Mouse (Mus musculus) midbrain, embryonic 13.5 days (tissue): ENCODE data around the gene Eya4. TPM values are rescaled to one million over a fixed set of nuclear protein-coding genes. Genes with fewer than 3 reads are reported as not detected.

Source experiments
- ATAC-seq: fragments of 200-750 bp; cut with Nextera tagmentation; 2 replicates; pipeline ENCODE4 v1.8.0; 2017; ENCODE audit warnings: mild to moderate bottlenecking, moderate TSS enrichment, moderate library complexity
- H3K27ac ChIP-seq: fragments of 300-500 bp; sonication (generic); 2 replicates; pipeline ENCODE4 v1.5.1; 2015; ENCODE audit warnings: inconsistent platforms, mild to moderate bottlenecking, moderate library complexity
- H3K27me3 ChIP-seq: fragments of 300-500 bp; sonication (generic); 2 replicates; pipeline ENCODE4 v1.6.1; 2015; ENCODE audit warnings: mild to moderate bottlenecking, inconsistent platforms
- H3K36me3 ChIP-seq: fragments of 300-500 bp; sonication (generic); 2 replicates; pipeline ENCODE4 v1.6.1; 2015; ENCODE audit warnings: mild to moderate bottlenecking, inconsistent platforms
- H3K4me1 ChIP-seq: fragments of 300-500 bp; sonication (generic); replicated peaks from 2 replicates; pipeline ENCODE4 v1.6.1; 2015; ENCODE audit warnings: inconsistent platforms
- H3K4me2 ChIP-seq: fragments of 300-500 bp; sonication (generic); replicated peaks from 2 replicates; pipeline ENCODE4 v1.6.1; 2015; ENCODE audit warnings: moderate library complexity, mild to moderate bottlenecking, inconsistent platforms
- H3K4me3 ChIP-seq: fragments of 300-500 bp; sonication (generic); replicated peaks from 2 replicates; pipeline ENCODE4 v1.5.1; 2015; ENCODE audit warnings: mild to moderate bottlenecking, inconsistent platforms
- H3K9ac ChIP-seq: fragments of 300-500 bp; sonication (generic); replicated peaks from 2 replicates; pipeline ENCODE4 v1.6.1; 2015; ENCODE audit warnings: mild to moderate bottlenecking, inconsistent platforms
- H3K9me3 ChIP-seq: fragments of 300-500 bp; sonication (generic); 2 replicates; pipeline ENCODE4 v1.6.1; 2016; ENCODE audit warnings: mild to moderate bottlenecking, inconsistent platforms
- WGBS: fragments of 180-500 bp; shearing (Covaris S2); methylation state at CpG from one replicate; pipeline ENCODE4 v1.1.7; 2015; 5-methylcytosine and 5-hydroxymethylcytosine counted together
- polyA plus RNA-seq: library from polyadenylated mRNA; unstranded; fragments of >200 nt; fragmentation: Nextera tagmentation; extraction: Ambion mirVana; gene quantifications from 2 replicates; pipeline ENCODE4 v1.2.1, GENCODE M21; 2015

Gene Eya4
- polyA plus RNA-seq, 1 experiment from 2014 or later: 1.1 TPM

DNA sequence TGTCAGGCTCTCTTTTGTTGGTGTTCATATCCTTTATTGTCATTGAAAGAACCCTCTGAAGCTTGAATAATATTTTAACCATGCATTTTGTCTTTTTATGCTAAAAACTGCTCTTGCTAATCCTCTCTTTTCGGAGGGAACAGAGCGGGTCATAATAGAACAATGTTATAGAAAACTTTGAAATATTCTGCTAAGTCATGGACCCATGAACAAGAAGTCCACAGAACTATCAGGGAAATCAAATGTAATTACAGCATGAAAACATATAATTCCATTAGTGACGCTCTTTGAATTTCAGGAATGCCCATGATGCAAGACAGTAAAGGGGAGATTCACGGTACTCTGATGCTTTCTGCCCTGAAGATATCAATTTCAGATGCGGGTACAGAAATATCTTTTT is 224.1 kb downstream of the Eya4 start:
- H3K4me3 ChIP-seq: no peak overlapping the region
- no peak overlapping the region for H3K9ac ChIP-seq
- H3K27ac ChIP-seq: no peak overlapping the region
- 37% methylated on average over 5 of the region's 5 CpGs for WGBS
- ATAC-seq: no peak
- H3K4me2 ChIP-seq: no peak overlapping the region
- peaks cover 7% of the 10 kb centered on the region; the same call in 1 of the 2 replicates for H3K4me1 ChIP-seq
- H3K36me3 ChIP-seq: no peaks in the 10 kb centered on the region
- H3K27me3 ChIP-seq: no peaks in the 10 kb centered on the region
- H3K9me3 ChIP-seq: no peaks in the 10 kb centered on the region

DNA sequence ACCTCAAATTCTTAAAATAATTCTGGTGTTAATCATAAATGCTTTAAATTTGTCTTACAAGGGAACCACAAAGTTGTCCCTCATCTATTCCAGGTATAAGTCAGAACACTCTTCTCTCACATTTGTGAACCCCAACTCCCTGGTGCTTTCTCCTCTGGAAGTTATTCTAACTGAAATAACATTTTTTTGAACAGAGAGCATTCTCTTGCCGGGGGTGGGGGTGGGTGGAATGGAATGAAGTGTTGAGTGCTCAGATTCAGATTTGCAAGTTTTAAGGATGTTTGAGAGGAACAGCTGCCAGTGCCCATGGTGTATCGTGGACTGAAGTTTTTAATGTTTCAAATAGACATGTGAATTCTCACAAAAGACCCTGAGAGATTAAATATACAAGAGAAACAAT is 230.1 kb downstream of the Eya4 start:
- no peaks in the 10 kb centered on the region for H3K36me3 ChIP-seq
- no peak overlapping the region for H3K4me3 ChIP-seq
- WGBS: 59% methylated on average over 2 of the region's 2 CpGs
- H3K9ac ChIP-seq: no peak overlapping the region
- no peaks in the 10 kb centered on the region for H3K4me1 ChIP-seq
- no peak overlapping the region for H3K27ac ChIP-seq
- H3K9me3 ChIP-seq: no peaks in the 10 kb centered on the region
- H3K27me3 ChIP-seq: no peaks in the 10 kb centered on the region
- no peak overlapping the region for H3K4me2 ChIP-seq
- ATAC-seq: no peak

- H3K4me1 ChIP-seq: no peaks in the 10 kb centered on the region
- H3K4me2 ChIP-seq: no peak overlapping the region
- no peaks in the 10 kb centered on the region for H3K36me3 ChIP-seq
- no peaks in the 10 kb centered on the region for H3K27me3 ChIP-seq
- H3K4me3 ChIP-seq: no peak overlapping the region
- WGBS: 52% methylated on average over 10 of the region's 10 CpGs
- no peaks in the 10 kb centered on the region for H3K9me3 ChIP-seq
- no peak overlapping the region for H3K27ac ChIP-seq
- ATAC-seq: peak; percentile 83
- no peak overlapping the region for H3K9ac ChIP-seq
These were observed 233.7 kb downstream of the Eya4 start for GRCm38 (mm10) chr10:23116786-23117410.

DNA sequence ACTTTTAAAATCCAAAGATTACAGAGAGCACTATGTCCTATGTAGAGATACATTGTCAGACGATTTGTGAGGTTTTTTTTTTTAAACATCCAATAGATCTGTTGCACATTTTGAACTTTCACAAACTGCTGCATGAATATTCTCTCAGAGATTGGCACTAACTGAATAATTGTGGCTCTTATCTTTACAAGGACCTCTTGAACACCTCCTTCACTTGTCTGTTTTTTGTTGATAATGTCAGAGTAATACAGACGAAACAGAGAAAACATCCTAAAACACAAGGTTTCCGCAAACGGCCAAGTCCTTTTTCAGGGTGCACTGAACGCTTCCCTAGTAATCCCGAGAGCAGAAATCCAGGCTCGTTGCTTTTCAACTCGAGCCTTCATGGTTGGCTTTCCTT is 234.5 kb downstream of the Eya4 start:
- Histone ChIP-seq H3K27me3 (no peaks in the 10 kb centered on the region), H3K4me2 (no peak overlapping the region), H3K9me3 (no peaks in the 10 kb centered on the region), H3K4me3 (no peak overlapping the region), H3K27ac (no peak overlapping the region), H3K4me1 (no peaks in the 10 kb centered on the region), H3K36me3 (no peaks in the 10 kb centered on the region), H3K9ac (no peak overlapping the region)
- 82% methylated on average over 8 of the region's 8 CpGs for WGBS
- no peak for ATAC-seq

GRCm38 (mm10) chr10:23115321-23115720 is 235.3 kb downstream of the Eya4 start:
- Histone ChIP-seq H3K4me1 (no peaks in the 10 kb centered on the region), H3K4me3 (no peak overlapping the region), H3K27me3 (no peaks in the 10 kb centered on the region), H3K9ac (no peak overlapping the region), H3K36me3 (no peaks in the 10 kb centered on the region), H3K4me2 (no peak overlapping the region), H3K9me3 (no peaks in the 10 kb centered on the region), H3K27ac (no peak overlapping the region)
- no peak for ATAC-seq
- 95% methylated on average over 3 of the region's 3 CpGs for WGBS

DNA sequence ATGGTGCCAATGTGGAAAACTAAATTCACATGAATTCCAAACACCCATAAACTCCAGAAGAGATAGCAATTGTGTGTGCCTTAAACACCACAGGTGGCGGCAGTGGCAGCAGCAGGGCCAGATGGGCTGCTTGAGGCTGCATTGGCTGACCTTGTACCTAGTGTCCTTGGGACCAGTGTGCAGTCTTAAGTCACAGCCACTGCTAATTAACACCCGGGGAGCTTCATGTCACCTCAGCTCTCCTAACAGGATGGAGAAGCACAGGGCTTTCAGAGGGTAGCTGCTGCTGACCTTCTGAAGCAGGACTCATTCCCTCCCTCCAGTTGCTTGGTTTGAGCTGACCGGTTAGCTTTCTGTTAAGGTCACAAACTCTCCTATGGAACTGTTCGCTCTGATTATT is 242.5 kb downstream of the Eya4 start:
- Histone ChIP-seq H3K9me3 (no peaks in the 10 kb centered on the region), H3K27me3 (no peaks in the 10 kb centered on the region), H3K9ac (no peak overlapping the region), H3K27ac (no peak overlapping the region), H3K4me3 (no peak overlapping the region), H3K36me3 (no peaks in the 10 kb centered on the region), H3K4me2 (no peak overlapping the region), H3K4me1 (no peaks in the 10 kb centered on the region)
- ATAC-seq: no peak
- 82% methylated on average over 4 of the region's 4 CpGs for WGBS

GRCm38 (mm10) chr10:23092517-23092916 is 258.1 kb downstream of the Eya4 start:
- no peak overlapping the region for H3K27ac ChIP-seq
- no peaks in the 10 kb centered on the region for H3K4me1 ChIP-seq
- no peaks in the 10 kb centered on the region for H3K27me3 ChIP-seq
- H3K4me2 ChIP-seq: no peak overlapping the region
- no peaks in the 10 kb centered on the region for H3K9me3 ChIP-seq
- no peak overlapping the region for H3K9ac ChIP-seq
- H3K36me3 ChIP-seq: no peaks in the 10 kb centered on the region
- H3K4me3 ChIP-seq: no peak overlapping the region
- WGBS: 79% methylated on average over 7 of the region's 7 CpGs
- ATAC-seq: no peak

GRCm38 (mm10) chr10:23091552-23091951 is 259.0 kb downstream of the Eya4 start:
- Histone ChIP-seq H3K9ac (no peak overlapping the region), H3K9me3 (no peaks in the 10 kb centered on the region), H3K36me3 (no peaks in the 10 kb centered on the region), H3K27ac (no peak overlapping the region), H3K4me3 (no peak overlapping the region), H3K4me2 (no peak overlapping the region), H3K27me3 (no peaks in the 10 kb centered on the region), H3K4me1 (no peaks in the 10 kb centered on the region)
- ATAC-seq: no peak
- WGBS: 56% methylated on average over 3 of the region's 3 CpGs

- Histone ChIP-seq H3K9ac (no peak overlapping the region), H3K27ac (no peak overlapping the region), H3K4me2 (no peak overlapping the region), H3K36me3 (no peaks in the 10 kb centered on the region), H3K27me3 (no peaks in the 10 kb centered on the region), H3K4me3 (no peak overlapping the region), H3K9me3 (no peaks in the 10 kb centered on the region), H3K4me1 (no peaks in the 10 kb centered on the region)
- WGBS: 97% methylated on average over 1 of the region's 1 CpGs
- no peak for ATAC-seq
These were observed 260.3 kb downstream of the Eya4 start for GRCm38 (mm10) chr10:23090323-23090722.

- no peak overlapping the region for H3K4me3 ChIP-seq
- H3K36me3 ChIP-seq: no peaks in the 10 kb centered on the region
- no peak overlapping the region for H3K9ac ChIP-seq
- H3K27me3 ChIP-seq: no peaks in the 10 kb centered on the region
- no peak overlapping the region for H3K27ac ChIP-seq
- no peaks in the 10 kb centered on the region for H3K4me1 ChIP-seq
- no peaks in the 10 kb centered on the region for H3K9me3 ChIP-seq
- no peak overlapping the region for H3K4me2 ChIP-seq
- WGBS: 91% methylated on average over 6 of the region's 6 CpGs
- no peak for ATAC-seq
These were observed 261.3 kb downstream of the Eya4 start for GRCm38 (mm10) chr10:23089271-23089670.

DNA sequence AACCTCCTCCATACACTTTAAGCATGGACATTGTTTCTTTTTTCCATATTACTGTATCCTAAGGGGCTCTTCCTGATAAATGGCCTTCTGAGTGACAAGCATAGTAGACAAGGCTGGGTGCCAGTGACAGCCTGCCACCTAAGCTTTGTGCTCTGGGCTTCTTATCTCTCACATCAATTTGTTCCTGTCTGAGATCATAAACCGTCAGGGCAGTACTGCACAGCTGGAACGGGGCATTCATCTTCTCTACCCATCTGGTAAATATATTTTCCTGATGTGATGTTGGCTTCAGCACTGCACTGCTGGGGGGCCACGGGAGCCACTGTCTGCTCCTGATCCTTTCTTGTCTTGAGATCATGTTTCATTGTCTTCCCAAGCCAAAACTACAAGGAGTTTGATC is 261.8 kb downstream of the Eya4 start:
- WGBS: 75% methylated on average over 3 of the region's 3 CpGs
- Histone ChIP-seq H3K27me3 (no peaks in the 10 kb centered on the region), H3K4me1 (no peaks in the 10 kb centered on the region), H3K4me2 (no peak overlapping the region), H3K36me3 (no peaks in the 10 kb centered on the region), H3K4me3 (no peak overlapping the region), H3K9me3 (no peaks in the 10 kb centered on the region), H3K27ac (no peak overlapping the region), H3K9ac (no peak overlapping the region)
- ATAC-seq: no peak

- 76% methylated on average over 21 of the region's 21 CpGs for WGBS
- peak; percentile 62 for ATAC-seq
- no peaks in the 10 kb centered on the region for H3K27me3 ChIP-seq
- no peaks in the 10 kb centered on the region for H3K9me3 ChIP-seq
- H3K4me2 ChIP-seq: no peak overlapping the region
- H3K27ac ChIP-seq: no peak overlapping the region
- no peaks in the 10 kb centered on the region for H3K4me1 ChIP-seq
- no peak overlapping the region for H3K9ac ChIP-seq
- no peak overlapping the region for H3K4me3 ChIP-seq
- H3K36me3 ChIP-seq: no peaks in the 10 kb centered on the region
These were observed 264.0 kb downstream of the Eya4 start for GRCm38 (mm10) chr10:23086352-23087215.

DNA sequence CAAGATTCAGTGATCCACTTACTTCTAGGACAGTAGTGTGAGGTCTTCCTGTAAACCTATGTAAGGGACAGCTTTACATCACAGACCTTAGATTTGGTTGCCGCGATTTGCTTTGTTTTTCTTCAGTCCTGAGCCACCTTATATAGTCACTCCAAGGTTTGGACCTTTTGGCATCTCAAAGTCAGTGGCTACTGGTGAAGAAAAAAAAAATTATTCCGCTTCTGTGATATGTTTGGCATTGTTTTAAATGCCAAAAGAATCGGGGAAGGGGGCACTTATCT is 269.1 kb downstream of the Eya4 start:
- no peaks in the 10 kb centered on the region for H3K27me3 ChIP-seq
- no peaks in the 10 kb centered on the region for H3K9me3 ChIP-seq
- peak; percentile 62 for ATAC-seq
- WGBS: 25% methylated on average over 4 of the region's 4 CpGs
- H3K4me3 ChIP-seq: no peak overlapping the region
- no peak overlapping the region for H3K9ac ChIP-seq
- H3K4me1 ChIP-seq: no peaks in the 10 kb centered on the region
- H3K4me2 ChIP-seq: no peak overlapping the region
- no peak overlapping the region for H3K27ac ChIP-seq
- H3K36me3 ChIP-seq: no peaks in the 10 kb centered on the region
